Comparison of ENCODE assay signal across 8 mouse cellular contexts in the genomic region with DNA sequence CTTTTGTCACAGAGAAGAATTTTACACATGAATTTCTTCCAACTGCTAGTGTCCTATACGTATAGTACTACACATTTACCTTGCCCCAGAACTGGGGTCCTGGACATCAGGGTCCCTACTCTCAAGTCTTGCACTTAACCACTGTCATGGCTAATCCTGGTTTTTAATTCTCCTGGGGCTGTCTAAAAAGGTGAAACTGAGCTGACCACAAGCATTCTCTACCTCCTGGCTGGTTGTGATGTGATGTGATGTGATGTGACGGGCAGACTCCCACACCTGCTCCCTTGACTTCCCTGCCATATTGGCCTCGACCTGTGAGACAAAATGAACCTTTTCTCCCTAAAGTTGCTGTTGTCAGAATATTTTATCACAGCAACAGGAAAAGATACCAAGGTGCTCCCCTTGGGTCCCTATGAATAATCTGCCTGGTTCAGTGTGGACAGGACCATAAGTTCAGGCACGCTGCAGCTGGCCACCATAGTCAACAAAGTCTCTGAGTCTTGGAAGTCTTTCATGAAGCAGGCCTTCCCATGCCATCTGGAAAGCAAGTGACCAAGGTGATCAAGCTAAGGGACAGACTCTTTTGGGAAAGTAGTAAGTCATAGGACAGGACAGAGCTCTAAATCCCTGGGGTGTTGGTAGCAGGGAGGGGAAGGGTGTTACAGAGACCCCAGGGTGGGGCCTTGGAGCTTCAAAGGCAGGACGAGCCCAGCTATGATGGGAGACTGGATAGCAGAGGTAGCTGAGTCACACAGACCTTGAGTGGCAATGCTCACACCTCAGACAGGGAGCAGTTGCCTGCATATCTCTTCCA. TPM values are rescaled to one million over a fixed set of nuclear protein-coding genes. Genes with fewer than 3 reads are reported as not detected.
DNase-seq lines count a peak whose midpoint lies in the region; ATAC-seq lines count a peak whose summit lies in the region.

No protein-coding gene starts in this region.

- WGBS in lung, embryonic 15.5 days, result 59% methylated on average over 5 of the region's 5 CpGs
- 76% methylated on average over 5 of the region's 5 CpGs for WGBS in forebrain, embryonic 10.5 days
- WGBS in limb, embryonic 13.5 days, result 78% methylated on average over 5 of the region's 5 CpGs
- WGBS in neural tube, embryonic 15.5 days, result 73% methylated on average over 5 of the region's 5 CpGs

- peak overlapping the region; percentile 96 for H3K27ac ChIP-seq in lung, embryonic 15.5 days
- peak overlapping the region; percentile 95 for H3K27ac ChIP-seq in forebrain, embryonic 10.5 days
- H3K27ac ChIP-seq in limb, embryonic 13.5 days, result peak overlapping the region; percentile 76
- H3K27ac ChIP-seq in neural tube, embryonic 15.5 days (replicated peaks), result peak overlapping the region; percentile 97

- H3K9me3 ChIP-seq in lung, embryonic 15.5 days, result no peaks in the 10 kb centered on the region
- no peaks in the 10 kb centered on the region for H3K9me3 ChIP-seq in forebrain, embryonic 10.5 days
- no peaks in the 10 kb centered on the region for H3K9me3 ChIP-seq in limb, embryonic 13.5 days
- H3K9me3 ChIP-seq in neural tube, embryonic 15.5 days (replicated peaks), result no peaks in the 10 kb centered on the region

- no peaks in the 10 kb centered on the region for H3K27me3 ChIP-seq in lung, embryonic 15.5 days
- H3K27me3 ChIP-seq in forebrain, embryonic 10.5 days (ENCODE audit: poor library complexity, severe bottlenecking), result no peaks in the 10 kb centered on the region
- no peaks in the 10 kb centered on the region for H3K27me3 ChIP-seq in limb, embryonic 13.5 days
- H3K27me3 ChIP-seq in neural tube, embryonic 15.5 days (replicated peaks), result no peaks in the 10 kb centered on the region

- H3K36me3 ChIP-seq in lung, embryonic 15.5 days, result no peaks in the 10 kb centered on the region
- peaks cover 8% of the 10 kb centered on the region for H3K36me3 ChIP-seq in forebrain, embryonic 10.5 days (replicated peaks)
- H3K36me3 ChIP-seq in limb, embryonic 13.5 days, result no peaks in the 10 kb centered on the region
- no peaks in the 10 kb centered on the region for H3K36me3 ChIP-seq in neural tube, embryonic 15.5 days

- peak overlapping the region; percentile 90 for H3K4me3 ChIP-seq in lung, embryonic 15.5 days
- peak overlapping the region; percentile 80 for H3K4me3 ChIP-seq in forebrain, embryonic 10.5 days
- peak overlapping the region; percentile 88 for H3K4me3 ChIP-seq in limb, embryonic 13.5 days
- peak overlapping the region; percentile 79 for H3K4me3 ChIP-seq in neural tube, embryonic 15.5 days (replicated peaks)

- no peak for ATAC-seq in lung, embryonic 15.5 days (ENCODE audit: borderline replicate concordance, extremely low read depth, low FRiP score, low TSS enrichment)
- no peak for ATAC-seq in limb, embryonic 13.5 days (ENCODE audit: low FRiP score, low read depth)
- peak; percentile 0; the same call in 1 of the 2 replicates for ATAC-seq in neural tube, embryonic 15.5 days (ENCODE audit: low FRiP score)
- ATAC-seq in megakaryocyte progenitor cell, adult 5-6 weeks (replicated peaks; ENCODE audit: poor library complexity), result no peak

- H3K4me2 ChIP-seq in lung, embryonic 15.5 days, result peak overlapping the region; percentile 40
- peak overlapping the region; percentile 58 for H3K4me2 ChIP-seq in limb, embryonic 13.5 days (replicated peaks)
- peak overlapping the region; percentile 50 for H3K4me2 ChIP-seq in neural tube, embryonic 15.5 days

- peaks cover 18% of the 10 kb centered on the region for H3K4me1 ChIP-seq in lung, embryonic 15.5 days
- peaks cover 28% of the 10 kb centered on the region for H3K4me1 ChIP-seq in forebrain, embryonic 10.5 days
- peaks cover 23% of the 10 kb centered on the region for H3K4me1 ChIP-seq in limb, embryonic 13.5 days
- H3K4me1 ChIP-seq in neural tube, embryonic 15.5 days, result peaks cover 32% of the 10 kb centered on the region

- no peak for DNase-seq in lung, postnatal 25 days (ENCODE audit: low spot score)
- no peak for DNase-seq in forebrain, embryonic 10.5 days (ENCODE audit: extremely low spot score, low spot score)
- no peak for DNase-seq in spleen, adult 18-20 months
- DNase-seq in left cerebral cortex, adult 9 months (ENCODE audit: low spot score in 2 of 2), result no peak

- no peak overlapping the region for H3K9ac ChIP-seq in lung, embryonic 15.5 days
- H3K9ac ChIP-seq in limb, embryonic 13.5 days, result no peak overlapping the region
- no peak overlapping the region for H3K9ac ChIP-seq in neural tube, embryonic 15.5 days (replicated peaks)

RNA-seq across cellular contexts. Expression of gene Ppp6r3, which starts 1.1 kb away (rescaled TPM):
- 58.0 and 60.1 TPM in 2 replicates for polyA plus RNA-seq in lung, embryonic 15.5 days (2015; fragmentation: Nextera tagmentation; extraction: Ambion mirVana)
- polyA plus RNA-seq in forebrain, embryonic 10.5 days (2016; fragmentation: Nextera tagmentation; extraction: Ambion mirVana), result 72.3 and 75.3 TPM in 2 replicates
- 61.0 and 65.1 TPM in 2 replicates for polyA plus RNA-seq in limb, embryonic 13.5 days (2015; fragmentation: Nextera tagmentation; extraction: Ambion mirVana)
- 50.2 and 54.4 TPM in 2 replicates for polyA plus RNA-seq in neural tube, embryonic 15.5 days (2015; fragmentation: Nextera tagmentation; extraction: Ambion mirVana)
- total RNA-seq in megakaryocyte progenitor cell, adult 5-6 weeks (2015), result 87.2 and 88.0 TPM in 2 replicates
- total RNA-seq in megakaryocyte progenitor cell, adult 5-6 weeks (2017), result 82.1 and 93.0 TPM in 2 replicates
